Mouse (Mus musculus): ENCODE measurements around the gene Man2a1. TPM values are rescaled to one million over a fixed set of nuclear protein-coding genes. Genes with fewer than 3 reads are reported as not detected.

Man2a1 gene
- polyA plus RNA-seq, 1 experiment from 2014 or later: 10.7 TPM

DNA sequence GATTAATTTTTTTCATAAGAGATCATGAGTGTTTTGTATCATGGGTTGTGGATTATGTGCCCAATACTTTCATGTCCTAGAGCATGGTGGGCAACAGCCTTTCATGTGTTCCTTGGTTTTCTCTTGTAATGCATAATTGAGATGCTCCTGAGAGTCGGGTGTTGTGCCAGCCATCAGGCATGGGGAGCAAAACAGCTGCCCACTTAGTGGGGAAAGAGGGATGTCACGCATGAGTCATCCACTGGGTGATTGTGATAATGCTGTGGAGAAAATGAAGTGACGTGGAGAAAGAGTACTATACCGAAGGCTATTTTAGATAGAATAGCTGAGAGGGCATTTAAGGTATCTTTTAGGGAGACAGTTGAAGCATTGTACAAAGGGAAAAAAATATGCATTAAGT lies 18.5 kb downstream of the Man2a1 start:
- Histone ChIP-seq H3K4me2 (replicated peaks) (no peak overlapping the region), H3K4me3 (no peak overlapping the region), H3K27ac (no peak overlapping the region), H3K9me3 (no peaks in the 10 kb centered on the region), H3K36me3 (peaks cover 8% of the 10 kb centered on the region; the same call in 1 of the 2 replicates), H3K9ac (no peak overlapping the region), H3K27me3 (no peaks in the 10 kb centered on the region), H3K4me1 (no peaks in the 10 kb centered on the region)
- no peak for ATAC-seq (ENCODE audit: low FRiP score, low read depth)
- 88% methylated on average over 4 of the region's 4 CpGs for WGBS

- no peak overlapping the region for H3K4me3 ChIP-seq
- no peaks in the 10 kb centered on the region for H3K4me1 ChIP-seq
- 80% methylated on average over 9 of the region's 9 CpGs for whole genome bisulfite sequencing
- no peak overlapping the region for H3K4me2 ChIP-seq (replicated peaks)
- peaks cover 15% of the 10 kb centered on the region; the same call in 1 of the 2 replicates for H3K36me3 ChIP-seq
- H3K27me3 ChIP-seq: no peaks in the 10 kb centered on the region
- no peak for ATAC-seq (ENCODE audit: low FRiP score, low read depth)
- no peak overlapping the region for H3K9ac ChIP-seq
- H3K9me3 ChIP-seq: no peaks in the 10 kb centered on the region
- no peak overlapping the region for H3K27ac ChIP-seq
Observed at GRCm38 (mm10) chr17:64620135-64620534, 19.6 kb downstream of the Man2a1 start.

GRCm38 (mm10) chr17:64620627-64621026 lies 20.1 kb downstream of the Man2a1 start:
- H3K9ac ChIP-seq: no peak overlapping the region
- no peaks in the 10 kb centered on the region for H3K9me3 ChIP-seq
- WGBS: 87% methylated on average over 3 of the region's 3 CpGs
- peaks cover 17% of the 10 kb centered on the region for H3K36me3 ChIP-seq
- H3K4me2 ChIP-seq (replicated peaks): no peak overlapping the region
- no peak overlapping the region for H3K27ac ChIP-seq
- no peak overlapping the region for H3K4me3 ChIP-seq
- no peaks in the 10 kb centered on the region for H3K4me1 ChIP-seq
- H3K27me3 ChIP-seq: no peaks in the 10 kb centered on the region
- no peak for ATAC-seq (ENCODE audit: low FRiP score, low read depth)

DNA sequence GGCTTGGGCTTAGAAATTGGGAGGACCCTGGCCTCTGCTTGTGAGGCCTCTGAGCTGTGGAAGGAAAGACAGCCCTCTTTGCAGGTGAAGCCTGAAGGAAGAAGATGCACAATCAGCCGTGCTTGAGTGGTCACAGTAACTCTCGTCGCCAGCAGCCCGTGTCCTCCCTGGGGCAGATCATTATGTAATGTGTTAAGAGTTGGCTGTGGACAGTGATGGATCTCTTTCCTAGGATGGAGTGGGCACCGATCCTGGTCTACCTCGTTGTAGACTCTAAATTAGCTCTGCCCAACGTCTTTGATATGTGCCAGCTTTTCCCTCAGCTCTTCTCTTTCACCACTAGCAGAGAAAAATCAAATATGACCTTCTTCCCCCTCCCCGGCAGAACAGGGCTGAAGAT lies 20.7 kb downstream of the Man2a1 start:
- no peaks in the 10 kb centered on the region for H3K27me3 ChIP-seq
- no peak overlapping the region for H3K27ac ChIP-seq
- peaks cover 23% of the 10 kb centered on the region for H3K36me3 ChIP-seq
- WGBS: 73% methylated on average over 8 of the region's 8 CpGs
- no peak overlapping the region for H3K4me3 ChIP-seq
- H3K4me1 ChIP-seq: no peaks in the 10 kb centered on the region
- no peak overlapping the region for H3K9ac ChIP-seq
- ATAC-seq (ENCODE audit: low FRiP score, low read depth): no peak
- H3K4me2 ChIP-seq (replicated peaks): no peak overlapping the region
- H3K9me3 ChIP-seq: no peaks in the 10 kb centered on the region

DNA sequence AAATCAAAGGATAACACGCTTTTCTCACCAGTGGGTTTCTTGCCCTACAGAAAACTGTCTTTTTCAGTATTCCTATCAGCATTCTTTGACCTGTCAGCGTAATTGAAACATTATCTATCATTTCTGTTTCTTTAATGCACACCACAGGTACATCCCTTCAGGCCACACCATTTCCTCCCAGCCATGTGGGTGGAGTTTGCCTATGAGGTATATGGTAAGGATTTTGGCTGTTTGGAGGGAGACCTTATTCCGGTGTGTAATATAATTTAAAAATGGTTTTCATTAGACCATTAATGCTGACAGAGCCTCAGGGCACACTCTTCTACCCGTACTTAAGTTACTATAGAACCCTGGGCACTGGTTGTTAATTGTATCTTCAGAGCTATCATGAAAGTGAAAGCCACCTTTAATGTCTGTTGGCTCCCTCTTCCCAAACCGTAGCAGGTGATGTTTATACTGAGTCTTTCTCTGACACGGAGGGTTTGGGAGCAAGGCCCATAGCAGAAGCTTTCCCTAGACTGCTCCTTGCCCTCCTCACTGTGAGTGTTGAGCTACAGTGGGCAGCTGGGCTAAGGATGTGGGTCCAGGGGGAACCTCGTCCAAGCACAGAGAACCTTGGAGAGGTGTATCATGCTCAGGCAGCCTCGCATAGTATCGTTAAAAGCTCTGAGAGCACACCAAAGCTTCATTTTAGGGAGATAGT lies 21.3 kb downstream of the Man2a1 start:
- ATAC-seq (ENCODE audit: low FRiP score, low read depth): no peak
- H3K27me3 ChIP-seq: no peaks in the 10 kb centered on the region
- H3K9me3 ChIP-seq: no peaks in the 10 kb centered on the region
- H3K27ac ChIP-seq: no peak overlapping the region
- no peak overlapping the region for H3K9ac ChIP-seq
- no peaks in the 10 kb centered on the region for H3K4me1 ChIP-seq
- no peak overlapping the region for H3K4me2 ChIP-seq (replicated peaks)
- no peak overlapping the region for H3K4me3 ChIP-seq
- 80% methylated on average over 9 of the region's 9 CpGs for WGBS
- peaks cover 29% of the 10 kb centered on the region for H3K36me3 ChIP-seq

GRCm38 (mm10) chr17:64622352-64622886 lies 21.9 kb downstream of the Man2a1 start:
- H3K9me3 ChIP-seq: no peaks in the 10 kb centered on the region
- H3K4me2 ChIP-seq (replicated peaks): no peak overlapping the region
- ATAC-seq (ENCODE audit: low FRiP score, low read depth): no peak
- H3K4me3 ChIP-seq: no peak overlapping the region
- 91% methylated on average over 11 of the region's 11 CpGs for WGBS
- H3K27ac ChIP-seq: no peak overlapping the region
- no peaks in the 10 kb centered on the region for H3K4me1 ChIP-seq
- no peaks in the 10 kb centered on the region for H3K27me3 ChIP-seq
- H3K36me3 ChIP-seq: peaks cover 33% of the 10 kb centered on the region
- no peak overlapping the region for H3K9ac ChIP-seq

DNA sequence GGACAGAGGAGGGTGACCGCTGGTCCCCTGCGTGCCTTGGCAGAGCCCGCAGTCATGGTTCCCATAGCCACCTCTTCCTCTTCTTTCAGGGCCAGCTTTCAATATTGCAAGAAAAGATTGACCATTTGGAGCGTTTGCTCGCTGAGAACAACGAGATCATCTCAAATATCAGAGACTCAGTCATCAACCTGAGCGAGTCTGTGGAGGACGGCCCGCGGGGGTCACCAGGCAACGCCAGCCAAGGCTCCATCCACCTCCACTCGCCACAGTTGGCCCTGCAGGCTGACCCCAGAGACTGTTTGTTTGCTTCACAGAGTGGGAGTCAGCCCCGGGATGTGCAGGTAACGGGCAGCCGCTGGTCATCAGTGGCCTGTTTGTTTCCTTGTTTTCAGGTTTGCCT lies 23.9 kb downstream of the Man2a1 start:
- no peaks in the 10 kb centered on the region for H3K27me3 ChIP-seq
- no peak overlapping the region for H3K4me2 ChIP-seq (replicated peaks)
- no peak overlapping the region for H3K27ac ChIP-seq
- ATAC-seq (ENCODE audit: low FRiP score, low read depth): no peak
- H3K9ac ChIP-seq: no peak overlapping the region
- H3K4me3 ChIP-seq: no peak overlapping the region
- WGBS: 82% methylated on average over 15 of the region's 15 CpGs
- no peaks in the 10 kb centered on the region for H3K9me3 ChIP-seq
- no peaks in the 10 kb centered on the region for H3K4me1 ChIP-seq
- peaks cover 33% of the 10 kb centered on the region for H3K36me3 ChIP-seq

GRCm38 (mm10) chr17:64628796-64629195 lies 28.3 kb downstream of the Man2a1 start:
- H3K4me2 ChIP-seq (replicated peaks): no peak overlapping the region
- H3K4me3 ChIP-seq: no peak overlapping the region
- no peak for ATAC-seq (ENCODE audit: low FRiP score, low read depth)
- H3K27me3 ChIP-seq: no peaks in the 10 kb centered on the region
- whole genome bisulfite sequencing: 67% methylated on average over 5 of the region's 5 CpGs
- no peak overlapping the region for H3K27ac ChIP-seq
- no peak overlapping the region for H3K9ac ChIP-seq
- no peaks in the 10 kb centered on the region for H3K9me3 ChIP-seq
- H3K36me3 ChIP-seq: peaks cover 39% of the 10 kb centered on the region
- no peaks in the 10 kb centered on the region for H3K4me1 ChIP-seq

- no peaks in the 10 kb centered on the region for H3K4me1 ChIP-seq
- H3K4me3 ChIP-seq: no peak overlapping the region
- no peak overlapping the region for H3K4me2 ChIP-seq (replicated peaks)
- no peak for ATAC-seq (ENCODE audit: low FRiP score, low read depth)
- no peak overlapping the region for H3K9ac ChIP-seq
- H3K9me3 ChIP-seq: no peaks in the 10 kb centered on the region
- H3K27ac ChIP-seq: no peak overlapping the region
- peaks cover 35% of the 10 kb centered on the region for H3K36me3 ChIP-seq
- H3K27me3 ChIP-seq: no peaks in the 10 kb centered on the region
- 76% methylated on average over 5 of the region's 5 CpGs for WGBS
Observed at GRCm38 (mm10) chr17:64629486-64629885, 28.9 kb downstream of the Man2a1 start.

- Histone ChIP-seq H3K4me2 (replicated peaks) (no peak overlapping the region), H3K27ac (no peak overlapping the region), H3K27me3 (no peaks in the 10 kb centered on the region), H3K9ac (no peak overlapping the region), H3K36me3 (peaks cover 35% of the 10 kb centered on the region), H3K4me1 (no peaks in the 10 kb centered on the region), H3K9me3 (no peaks in the 10 kb centered on the region), H3K4me3 (no peak overlapping the region)
- WGBS: 83% methylated on average over 12 of the region's 12 CpGs
- ATAC-seq (ENCODE audit: low FRiP score, low read depth): no peak
Observed at GRCm38 (mm10) chr17:64630506-64630905, 30.0 kb downstream of the Man2a1 start.

DNA sequence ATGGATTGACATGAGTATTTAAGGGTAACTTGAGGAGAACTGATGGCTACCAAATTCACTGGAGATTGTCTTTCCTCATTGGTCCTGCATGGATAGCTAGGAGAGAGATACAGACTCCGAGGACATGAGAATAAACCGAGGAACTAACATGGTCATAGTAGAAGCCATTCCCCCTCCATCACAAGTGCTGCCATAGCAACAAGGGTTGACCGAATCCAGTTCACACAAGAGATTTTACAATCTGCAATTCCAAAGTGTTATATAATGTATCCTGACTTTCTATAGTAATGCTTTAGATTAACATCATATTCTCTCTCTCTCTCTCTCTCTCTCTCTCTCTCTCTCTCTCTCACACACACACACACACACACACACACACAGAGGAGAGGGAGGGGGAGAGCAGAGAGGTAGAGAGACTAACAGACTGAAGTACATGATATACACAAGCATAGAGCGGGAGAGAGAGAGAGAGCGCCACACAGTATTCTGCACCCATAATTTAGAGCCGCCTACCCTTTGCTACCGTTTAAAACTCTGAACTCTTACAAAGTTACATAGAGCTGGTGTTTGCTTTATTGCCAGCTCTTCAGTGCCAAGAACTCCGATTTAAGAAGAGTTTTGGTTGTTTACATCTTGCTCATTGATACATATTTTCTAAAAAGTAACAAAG lies 37.5 kb downstream of the Man2a1 start:
- Histone ChIP-seq H3K4me1 (peaks cover 14% of the 10 kb centered on the region), H3K27me3 (no peaks in the 10 kb centered on the region), H3K4me3 (no peak overlapping the region), H3K36me3 (peaks cover 25% of the 10 kb centered on the region), H3K27ac (no peak overlapping the region), H3K9ac (no peak overlapping the region), H3K9me3 (no peaks in the 10 kb centered on the region), H3K4me2 (replicated peaks) (no peak overlapping the region)
- WGBS: 84% methylated on average over 8 of the region's 8 CpGs
- ATAC-seq (ENCODE audit: low FRiP score, low read depth): no peak

DNA sequence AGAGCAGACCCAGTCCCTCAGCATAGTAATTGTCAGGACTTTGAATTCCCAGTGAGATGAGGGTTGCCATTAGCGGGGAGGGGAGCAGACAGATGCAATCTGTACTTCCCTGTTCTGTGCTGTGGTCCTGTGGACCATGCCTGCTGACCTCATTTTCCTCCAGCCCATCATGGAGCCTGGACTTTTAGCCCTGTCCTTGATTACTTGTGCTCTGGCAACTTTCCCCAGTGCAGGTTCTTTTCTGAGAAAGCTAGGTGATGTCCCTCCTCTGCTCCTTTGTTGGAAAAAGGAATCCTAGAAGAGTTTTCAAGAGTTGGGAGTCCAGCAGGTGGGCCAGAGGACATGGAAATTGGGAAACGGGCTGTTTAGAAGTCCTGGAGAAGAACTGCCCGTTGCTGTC lies 40.8 kb downstream of the Man2a1 start:
- no peaks in the 10 kb centered on the region for H3K9me3 ChIP-seq
- H3K4me2 ChIP-seq (replicated peaks): no peak overlapping the region
- H3K4me3 ChIP-seq: no peak overlapping the region
- no peak for ATAC-seq (ENCODE audit: low FRiP score, low read depth)
- H3K9ac ChIP-seq: no peak overlapping the region
- peaks cover 17% of the 10 kb centered on the region for H3K36me3 ChIP-seq
- peaks cover 39% of the 10 kb centered on the region for H3K4me1 ChIP-seq
- no peaks in the 10 kb centered on the region for H3K27me3 ChIP-seq
- WGBS: 76% methylated on average over 3 of the region's 3 CpGs
- H3K27ac ChIP-seq: no peak overlapping the region
